Mouse (Mus musculus) hindbrain, embryonic 14.5 days (tissue): ENCODE results near the gene Pnkd. TPM values are rescaled to one million over a fixed set of nuclear protein-coding genes. Genes with fewer than 3 reads are reported as not detected.

Experiments used
- ATAC-seq: fragments of 200-750 bp; cut with Nextera tagmentation; 2 replicates; pipeline ENCODE4 v1.8.0; 2017; ENCODE audit warnings: moderate number of reproducible peaks, mild to moderate bottlenecking, moderate TSS enrichment, moderate library complexity; ENCODE audit not compliant: low FRiP score
- DNase-seq: peaks from one replicate; pipeline ENCODE4 v3.0.0-alpha.2; 2015; ENCODE audit warnings: low spot score
- H3K27ac ChIP-seq: fragments of 300-500 bp; sonication (generic); 2 replicates; pipeline ENCODE4 v1.5.1; 2014; ENCODE audit warnings: mild to moderate bottlenecking, moderate library complexity
- H3K27me3 ChIP-seq: fragments of 300-500 bp; sonication (generic); 2 replicates; pipeline ENCODE4 v1.6.1; 2014; ENCODE audit warnings: mild to moderate bottlenecking, low read length, mixed read lengths; ENCODE audit not compliant: control insufficient read depth, insufficient read depth
- H3K36me3 ChIP-seq: fragments of 300-500 bp; sonication (generic); replicated peaks from 2 replicates; pipeline ENCODE4 v1.6.1; 2014; ENCODE audit not compliant: control insufficient read depth, insufficient read depth
- H3K4me1 ChIP-seq: fragments of 300-500 bp; sonication (generic); replicated peaks from 2 replicates; pipeline ENCODE4 v1.6.1; 2014; ENCODE audit warnings: antibody characterized with exemption, low read length, mixed read lengths; ENCODE audit not compliant: control insufficient read depth, insufficient read depth
- H3K4me2 ChIP-seq: fragments of 300-500 bp; sonication (generic); replicated peaks from 2 replicates; pipeline ENCODE4 v1.6.1; 2014; ENCODE audit warnings: mild to moderate bottlenecking, moderate library complexity
- H3K4me3 ChIP-seq: fragments of 300-500 bp; sonication (generic); replicated peaks from 2 replicates; pipeline ENCODE4 v1.5.1; 2014; ENCODE audit warnings: mild to moderate bottlenecking, low read length
- H3K9ac ChIP-seq: fragments of 300-500 bp; sonication (generic); 2 replicates; pipeline ENCODE4 v1.6.1; 2014
- H3K9me3 ChIP-seq: fragments of 300-500 bp; sonication (generic); 2 replicates; pipeline ENCODE4 v1.6.1; 2016; ENCODE audit warnings: low read length; ENCODE audit not compliant: control insufficient read depth
- WGBS: fragments of 180-500 bp; shearing (Covaris S2); extraction: QIAGEN DNeasy Blood & Tissue Kit; methylation state at CpG from one replicate; pipeline ENCODE4 v1.1.7; 2014; 5-methylcytosine and 5-hydroxymethylcytosine counted together
- polyA plus RNA-seq: library from polyadenylated mRNA; unstranded; fragments of >200 nt; fragmentation: Nextera tagmentation; extraction: Ambion mirVana; gene quantifications from 2 replicates; pipeline ENCODE4 v1.2.1, GENCODE M21; 2014

The Pnkd gene
- polyA plus RNA-seq = 146 and 149 TPM in 2 replicates

DNA sequence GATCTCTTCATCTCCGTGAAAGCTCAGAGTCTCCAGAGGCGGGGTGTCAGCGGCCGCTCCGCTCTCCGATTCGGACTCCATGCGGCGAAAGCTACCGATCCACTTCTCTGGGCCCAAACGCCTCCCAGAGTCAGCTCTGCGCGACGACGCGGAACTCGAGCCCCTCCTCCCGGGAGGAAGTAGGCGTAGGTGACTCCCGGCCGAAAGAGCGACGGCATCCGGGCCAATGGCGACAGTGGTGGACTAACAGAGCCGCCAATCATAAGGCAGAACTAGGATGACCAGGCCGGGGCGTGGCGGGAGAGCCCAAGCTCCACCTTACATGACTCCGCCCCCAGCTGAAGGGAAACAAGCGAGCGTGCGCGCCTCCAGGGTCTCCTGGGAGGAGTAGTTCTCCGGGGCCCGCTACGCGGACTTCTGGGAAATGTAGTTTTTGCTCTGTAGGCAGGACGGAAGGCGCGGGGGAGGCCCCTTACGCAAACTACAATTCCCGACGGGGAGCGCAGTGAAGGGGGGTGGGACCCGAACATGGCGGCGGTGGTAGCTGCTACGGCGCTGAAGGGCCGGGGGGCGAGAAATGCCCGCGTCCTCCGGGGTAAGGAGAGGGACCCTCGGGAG lies at the start of gene Pnkd, which contains the start of gene Aamp:
Gene Pnkd, plus strand, starts transcription at position 388 of the 618 bp plus-strand sequence.
Gene Aamp, minus strand, starts transcription at position 196 of the 618 bp plus-strand sequence.
- under 1% methylated on average over 56 of the region's 56 CpGs for WGBS
- peaks cover 43% of the 10 kb centered on the region for H3K36me3 ChIP-seq

DNA sequence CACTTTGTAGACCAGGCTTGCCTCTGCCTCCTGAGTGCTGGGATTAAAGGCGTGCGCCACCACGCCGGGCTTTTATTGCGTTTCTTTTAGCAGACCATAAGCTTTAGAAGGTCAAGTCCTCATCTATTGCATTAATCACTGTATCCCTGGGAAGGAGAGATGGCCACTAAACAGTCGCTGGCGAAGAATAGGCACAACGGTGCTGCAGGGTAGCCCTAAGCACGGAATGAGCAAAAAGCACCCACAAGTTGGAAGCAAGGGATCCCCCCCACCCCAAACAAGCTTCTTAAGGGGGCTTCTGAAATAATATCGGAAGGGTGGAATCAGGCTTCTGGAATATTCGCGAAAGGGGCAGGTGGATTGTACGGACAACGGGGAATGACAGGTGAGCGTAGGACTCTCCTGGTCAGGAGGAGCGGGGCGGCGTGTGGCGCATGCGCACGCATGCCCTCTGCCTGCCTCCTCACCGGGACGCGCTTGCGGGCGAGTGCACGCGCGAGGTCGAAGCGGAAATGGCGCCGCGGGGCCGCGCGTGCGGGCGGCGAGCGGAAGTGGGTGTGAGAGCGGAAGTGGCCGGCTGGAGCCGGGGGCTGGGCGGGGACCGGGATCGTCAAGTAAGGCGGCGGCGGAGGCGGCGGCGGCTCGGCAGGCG lies 48.7 kb upstream of the Pnkd start, which contains the start of gene Arpc2:
Gene Arpc2, plus strand, starts transcription at position 147 of the 652 bp plus-strand sequence.
- Histone ChIP-seq H3K27me3 (no peaks in the 10 kb centered on the region), H3K4me2 (peak within 1 kb of the TSS; percentile 76), H3K36me3 (no peaks in the 10 kb centered on the region), H3K9ac (peak within 1 kb of the TSS; percentile 85), H3K4me1 (peaks cover 32% of the 10 kb centered on the region), H3K27ac (peak within 1 kb of the TSS; percentile 86), H3K9me3 (no peaks in the 10 kb centered on the region), H3K4me3 (peak within 1 kb of the TSS; percentile 65)
- ATAC-seq (peak; percentile 94), DNase-seq (peak; percentile 98)
- WGBS = 2% methylated on average over 47 of the region's 55 CpGs

More for the DNA sequence above, at the start of gene Pnkd, which contains the start of gene Aamp:
- ATAC-seq = peak; percentile 98
- Histone ChIP-seq H3K4me3 (peak within 1 kb of the TSS; percentile 89), H3K4me2 (peak within 1 kb of the TSS; percentile 82), H3K27me3 (no peaks in the 10 kb centered on the region), H3K9ac (peak within 1 kb of the TSS; percentile 87), H3K4me1 (peaks cover 12% of the 10 kb centered on the region; the same call in 1 of the 2 replicates), H3K9me3 (no peaks in the 10 kb centered on the region), H3K27ac (peak within 1 kb of the TSS; percentile 82)
- peak; percentile 99 for DNase-seq

DNA sequence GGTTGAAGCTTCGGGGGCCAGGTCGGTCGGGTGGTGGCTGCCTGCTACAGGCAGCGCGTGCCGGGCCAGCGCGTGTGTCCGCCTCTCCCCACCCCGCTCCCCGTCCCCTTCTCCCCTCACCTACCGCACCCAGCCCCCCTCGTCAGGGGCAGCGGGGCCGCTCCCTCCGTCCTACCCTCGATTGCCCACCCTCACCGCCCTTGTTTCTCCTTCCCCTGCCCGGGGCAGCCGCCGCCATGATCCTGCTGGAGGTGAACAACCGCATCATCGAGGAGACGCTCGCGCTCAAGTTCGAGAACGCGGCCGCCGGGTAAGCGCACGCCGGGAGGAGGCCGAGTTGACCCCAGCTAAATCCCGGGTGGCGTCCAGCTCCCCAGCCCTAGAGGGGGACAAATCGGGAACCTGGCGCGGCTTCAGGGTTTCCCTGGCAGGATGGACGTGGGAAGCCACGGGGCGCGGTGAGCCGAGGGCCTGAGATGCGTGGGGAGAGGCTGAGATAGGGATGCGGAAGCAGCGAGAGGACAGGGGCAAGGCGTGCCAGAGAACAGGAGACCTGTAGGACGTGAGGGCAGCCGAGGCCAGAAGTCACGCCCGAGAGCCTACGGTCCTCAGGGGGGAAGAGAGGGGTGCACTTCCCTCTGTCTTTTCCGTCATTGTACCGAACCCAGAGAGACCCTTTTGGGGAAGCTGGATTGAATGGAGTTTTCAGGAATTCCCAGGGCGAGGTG lies 48.0 kb upstream of the Pnkd start:
- peak overlapping the region; percentile 76 for H3K4me2 ChIP-seq
- H3K9ac ChIP-seq = peak overlapping the region; percentile 85
- peak overlapping the region; percentile 65 for H3K4me3 ChIP-seq
- peak overlapping the region; percentile 73 for H3K27ac ChIP-seq
- DNase-seq = peak; percentile 28
- H3K36me3 ChIP-seq = no peaks in the 10 kb centered on the region
- no peaks in the 10 kb centered on the region for H3K27me3 ChIP-seq
- no peak; the same call in 1 of the 2 replicates for ATAC-seq
- WGBS = under 1% methylated on average over 39 of the region's 57 CpGs
- H3K9me3 ChIP-seq = no peaks in the 10 kb centered on the region
- peaks cover 32% of the 10 kb centered on the region for H3K4me1 ChIP-seq

DNA sequence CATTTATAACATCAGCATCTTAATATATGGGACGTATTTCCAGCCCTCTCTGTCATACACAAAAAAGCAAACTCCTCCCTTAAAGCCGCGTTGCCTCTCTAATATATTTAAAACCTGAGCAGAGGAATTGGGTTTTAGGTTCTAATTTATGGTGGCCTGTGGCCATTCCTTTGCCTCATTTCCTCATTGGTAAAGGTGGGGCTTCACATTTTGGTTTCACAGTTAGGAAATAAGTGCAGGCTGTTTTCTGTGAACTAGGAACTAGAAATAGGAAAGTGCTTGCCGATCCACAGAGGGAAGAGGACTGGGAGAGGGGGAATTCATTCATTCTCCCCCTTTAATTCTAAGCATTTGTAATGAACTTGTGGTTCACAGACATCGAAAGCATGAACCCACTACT lies 47.1 kb upstream of the Pnkd start:
- WGBS = 45% methylated on average over 5 of the region's 5 CpGs
- peaks cover 32% of the 10 kb centered on the region for H3K4me1 ChIP-seq
- no peak overlapping the region for H3K27ac ChIP-seq
- no peak for DNase-seq
- H3K9me3 ChIP-seq = no peaks in the 10 kb centered on the region
- peak overlapping the region; percentile 76 for H3K4me2 ChIP-seq
- no peaks in the 10 kb centered on the region for H3K36me3 ChIP-seq
- peak overlapping the region; percentile 65 for H3K4me3 ChIP-seq
- H3K27me3 ChIP-seq = no peaks in the 10 kb centered on the region
- ATAC-seq = no peak
- peak overlapping the region; percentile 85 for H3K9ac ChIP-seq

DNA sequence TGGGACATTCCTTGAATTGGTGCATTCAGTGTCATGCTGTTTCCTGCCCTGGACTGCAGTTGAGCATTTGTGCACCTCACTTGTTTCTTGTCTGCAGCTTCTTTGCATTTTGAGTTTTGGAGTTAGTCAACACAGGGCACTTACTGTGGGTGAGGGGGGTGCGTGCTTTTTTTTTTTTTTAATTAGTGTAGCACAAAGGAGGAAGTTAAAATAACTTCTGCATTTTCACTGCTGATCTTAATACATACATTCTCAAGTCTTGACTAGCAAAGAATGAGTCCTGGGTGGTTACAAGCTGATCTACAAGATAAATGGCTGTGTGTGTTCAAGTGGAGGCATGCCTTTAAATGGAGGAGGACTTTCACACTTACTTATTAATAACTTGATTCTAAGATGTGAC lies 46.6 kb upstream of the Pnkd start:
- no peaks in the 10 kb centered on the region for H3K36me3 ChIP-seq
- no peak overlapping the region for H3K27ac ChIP-seq
- no peaks in the 10 kb centered on the region for H3K27me3 ChIP-seq
- H3K4me3 ChIP-seq = peak overlapping the region; percentile 65
- 82% methylated on average over 1 of the region's 1 CpGs for WGBS
- ATAC-seq (no peak), DNase-seq (no peak)
- H3K9ac ChIP-seq = peak overlapping the region; percentile 85; the same call in 1 of the 2 replicates
- H3K4me1 ChIP-seq = peaks cover 32% of the 10 kb centered on the region
- H3K9me3 ChIP-seq = no peaks in the 10 kb centered on the region
- peak overlapping the region; percentile 76 for H3K4me2 ChIP-seq

DNA sequence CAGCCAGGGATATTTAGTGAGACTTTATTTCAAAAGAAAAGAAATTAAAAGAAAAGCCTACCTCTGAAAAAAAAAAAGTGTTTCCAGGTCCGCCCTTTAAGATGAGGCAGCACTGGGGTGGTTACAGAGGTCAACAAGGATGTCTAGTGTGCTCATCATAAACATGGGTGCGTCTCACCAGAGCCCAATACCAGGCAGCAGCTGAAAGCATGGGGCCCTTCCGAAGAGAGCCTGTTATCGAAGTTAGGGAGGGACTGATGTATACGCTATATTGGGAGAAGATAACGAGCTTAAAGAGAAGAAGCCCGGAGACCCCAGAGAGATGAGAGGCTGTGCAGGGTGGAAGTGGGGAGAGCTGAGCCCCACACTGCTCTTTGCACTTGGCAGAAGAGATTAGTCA lies 45.6 kb upstream of the Pnkd start:
- Histone ChIP-seq H3K9me3 (no peaks in the 10 kb centered on the region), H3K4me3 (no peak overlapping the region), H3K27me3 (no peaks in the 10 kb centered on the region), H3K27ac (no peak overlapping the region), H3K36me3 (no peaks in the 10 kb centered on the region), H3K4me2 (peak overlapping the region; percentile 76), H3K4me1 (peaks cover 32% of the 10 kb centered on the region), H3K9ac (no peak overlapping the region)
- ATAC-seq (no peak), DNase-seq (no peak)
- WGBS = 79% methylated on average over 7 of the region's 7 CpGs

DNA sequence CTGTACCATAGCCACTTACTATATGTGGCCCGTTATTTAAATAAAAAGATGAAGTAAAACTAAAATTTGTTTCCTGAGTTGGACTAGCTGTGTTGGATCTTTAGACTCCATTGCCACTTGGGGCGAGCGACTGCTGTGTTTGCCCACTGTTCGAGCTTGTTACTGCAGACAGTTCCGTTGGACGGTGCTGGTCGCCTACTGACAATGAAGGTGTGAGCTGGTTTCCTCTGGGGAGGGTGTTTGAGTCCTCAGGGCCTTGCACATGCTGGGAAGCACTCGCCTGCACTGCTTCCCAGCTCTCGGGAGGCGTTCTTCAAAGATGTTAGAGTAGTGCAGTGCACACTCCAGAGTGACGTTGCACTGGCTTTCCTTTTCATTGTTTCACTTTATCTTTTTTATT lies 45.1 kb upstream of the Pnkd start:
- Histone ChIP-seq H3K27me3 (no peaks in the 10 kb centered on the region), H3K9me3 (no peaks in the 10 kb centered on the region), H3K27ac (no peak overlapping the region), H3K4me3 (no peak overlapping the region), H3K36me3 (no peaks in the 10 kb centered on the region), H3K4me2 (peak overlapping the region; percentile 76), H3K4me1 (peaks cover 32% of the 10 kb centered on the region), H3K9ac (no peak overlapping the region)
- WGBS = 64% methylated on average over 11 of the region's 11 CpGs
- ATAC-seq (no peak), DNase-seq (no peak)

DNA sequence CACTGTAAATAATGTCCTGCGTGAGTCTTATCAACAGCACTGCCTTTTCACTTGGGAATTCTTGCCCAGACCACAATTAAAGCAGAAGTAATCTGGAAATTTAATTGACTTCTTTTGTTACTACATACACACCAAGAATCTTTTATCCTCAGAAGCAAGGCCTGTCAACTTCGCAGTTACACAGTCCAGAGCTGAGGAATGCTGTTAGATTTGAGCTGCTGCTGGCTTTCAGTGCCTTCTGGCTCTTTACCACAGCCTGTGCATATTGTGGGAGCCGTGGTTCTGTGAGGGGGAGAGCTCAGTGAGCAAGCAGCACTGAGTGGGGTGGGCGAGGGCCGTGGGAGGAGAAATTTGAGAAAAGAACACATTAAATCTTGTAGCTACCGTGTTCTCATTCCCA lies 44.4 kb upstream of the Pnkd start:
- DNase-seq (no peak), ATAC-seq (no peak)
- Histone ChIP-seq H3K36me3 (no peaks in the 10 kb centered on the region), H3K27me3 (no peaks in the 10 kb centered on the region), H3K9ac (no peak overlapping the region), H3K4me2 (no peak overlapping the region), H3K27ac (no peak overlapping the region), H3K4me1 (peaks cover 32% of the 10 kb centered on the region), H3K4me3 (no peak overlapping the region), H3K9me3 (no peaks in the 10 kb centered on the region)
- 62% methylated on average over 6 of the region's 6 CpGs for WGBS

DNA sequence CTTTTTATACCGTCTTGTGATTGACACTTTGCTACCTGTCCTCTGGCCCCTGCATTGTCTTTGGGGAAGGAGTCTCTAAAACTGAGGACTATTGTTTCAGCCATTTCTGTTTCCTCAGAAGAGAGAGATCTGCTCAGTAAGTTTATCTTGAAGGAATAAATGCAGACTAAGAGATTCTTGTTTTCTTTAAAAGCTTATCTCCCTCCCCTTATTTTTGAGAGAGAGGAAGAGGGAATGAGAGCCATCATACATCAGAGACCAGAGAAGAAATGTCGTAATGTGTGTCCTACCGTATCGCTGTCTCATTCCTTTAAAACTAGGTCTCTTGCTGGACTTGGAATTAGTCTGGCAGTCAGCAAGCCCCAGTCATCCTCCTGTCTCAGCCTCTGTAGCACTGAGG lies 43.9 kb upstream of the Pnkd start:
- no peaks in the 10 kb centered on the region for H3K9me3 ChIP-seq
- no peaks in the 10 kb centered on the region for H3K36me3 ChIP-seq
- WGBS = 84% methylated on average over 4 of the region's 4 CpGs
- H3K4me3 ChIP-seq = no peak overlapping the region
- H3K4me2 ChIP-seq = no peak overlapping the region
- no peaks in the 10 kb centered on the region for H3K27me3 ChIP-seq
- peaks cover 32% of the 10 kb centered on the region for H3K4me1 ChIP-seq
- H3K27ac ChIP-seq = no peak overlapping the region
- no peak for DNase-seq
- no peak overlapping the region for H3K9ac ChIP-seq
- no peak for ATAC-seq
